Mouse (Mus musculus) liver (tissue): ENCODE measurements around the gene Tspan33.

ENCODE experiments used
- DNase-seq: peaks from one replicate; pipeline ENCODE4 v3.0.0-alpha.2; 2020; ENCODE audit warnings: mixed read lengths

The Tspan33 gene

DNA sequence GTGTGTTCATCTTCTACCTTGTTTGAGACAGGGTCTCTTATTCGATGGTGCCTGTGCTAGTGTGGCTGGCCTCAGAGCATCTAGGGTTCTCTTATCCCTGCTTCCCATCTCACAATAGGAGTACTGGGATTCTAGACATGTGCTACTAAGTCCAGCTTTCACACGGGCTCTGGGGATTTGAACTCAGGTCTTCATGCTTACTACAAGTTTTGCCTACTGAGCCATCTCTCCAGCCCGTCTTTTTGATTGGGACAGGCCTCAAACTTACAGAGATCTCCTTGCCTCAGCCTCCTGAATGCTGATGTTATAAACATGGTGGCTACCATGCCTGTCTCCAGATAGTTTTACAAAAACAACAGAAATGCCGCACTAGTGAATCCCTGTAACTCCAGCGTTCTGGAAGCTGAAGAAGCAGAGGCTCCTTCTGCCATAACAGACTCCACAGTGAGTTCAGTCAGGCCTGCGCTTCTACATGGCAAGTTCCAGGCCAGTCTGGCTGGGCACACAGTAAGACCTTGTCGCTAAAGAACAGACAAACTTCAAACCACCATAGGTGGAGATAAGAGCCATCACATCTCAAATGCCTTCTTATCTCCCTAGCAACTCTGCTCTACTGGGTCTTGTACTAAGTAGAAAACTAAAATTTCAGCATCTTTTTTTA, 5.2 kb downstream of the Tspan33 start:
- DNase-seq, result peak; percentile 83

DNA sequence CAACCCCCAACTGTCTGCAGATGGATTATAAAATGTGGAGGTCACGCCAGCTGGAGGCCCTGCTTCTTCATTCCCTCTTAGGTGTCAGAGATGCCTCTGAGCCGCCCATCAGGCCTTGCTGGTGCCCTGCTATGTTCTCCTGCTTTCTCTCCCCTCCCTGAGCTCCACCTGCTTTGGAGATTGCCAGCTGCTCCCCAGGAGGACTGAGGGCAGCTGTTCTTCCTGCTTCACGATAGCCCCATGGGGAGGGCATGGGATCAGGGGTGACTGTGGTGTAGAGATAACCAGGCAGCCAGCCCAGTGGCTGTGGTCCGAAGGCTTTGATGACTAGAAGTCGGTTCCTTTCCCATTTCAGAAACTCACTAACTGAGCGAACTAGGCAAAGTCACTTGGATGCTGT, 7.0 kb downstream of the Tspan33 start:
- peak; percentile 94 for DNase-seq

DNA sequence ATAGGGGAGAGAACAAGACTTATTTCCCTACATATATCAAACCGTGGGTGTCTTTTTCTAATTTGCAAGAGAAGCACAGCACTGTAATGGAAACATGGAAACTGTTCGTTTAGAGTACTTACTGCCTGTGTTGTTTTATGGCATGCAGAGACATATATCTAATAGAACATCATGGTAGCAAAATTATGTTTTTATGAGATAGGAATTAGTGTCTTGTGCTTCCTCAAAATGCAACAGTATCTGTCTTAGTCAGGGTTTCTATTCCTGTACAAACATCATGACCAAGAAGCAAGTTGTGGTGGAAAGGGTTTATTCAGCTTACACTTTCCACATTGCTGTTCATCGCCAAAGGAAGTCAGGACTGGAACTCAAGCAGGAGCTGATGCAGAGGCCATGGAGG, 8.1 kb downstream of the Tspan33 start:
- DNase-seq, result no peak

DNA sequence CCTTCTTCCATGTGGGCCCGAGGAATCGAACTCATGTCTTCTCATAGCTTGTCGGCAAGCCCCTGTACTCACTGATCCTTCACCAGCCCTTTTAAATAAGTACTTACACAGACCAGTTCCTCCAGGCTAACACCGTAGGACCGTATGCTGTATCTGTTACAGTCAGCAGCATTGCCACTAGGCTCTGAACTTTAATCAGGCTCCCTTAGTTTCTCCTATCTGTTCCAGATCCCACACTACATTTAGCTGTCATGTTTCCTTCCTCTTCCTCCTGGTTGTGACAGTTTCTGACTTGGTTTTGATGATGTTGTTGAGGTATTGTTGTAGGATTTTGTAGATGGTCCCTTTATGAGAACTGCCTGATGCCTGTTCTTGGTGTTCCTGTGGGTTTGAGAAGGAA, 10.1 kb downstream of the Tspan33 start:
- peak; percentile 22 for DNase-seq

DNA sequence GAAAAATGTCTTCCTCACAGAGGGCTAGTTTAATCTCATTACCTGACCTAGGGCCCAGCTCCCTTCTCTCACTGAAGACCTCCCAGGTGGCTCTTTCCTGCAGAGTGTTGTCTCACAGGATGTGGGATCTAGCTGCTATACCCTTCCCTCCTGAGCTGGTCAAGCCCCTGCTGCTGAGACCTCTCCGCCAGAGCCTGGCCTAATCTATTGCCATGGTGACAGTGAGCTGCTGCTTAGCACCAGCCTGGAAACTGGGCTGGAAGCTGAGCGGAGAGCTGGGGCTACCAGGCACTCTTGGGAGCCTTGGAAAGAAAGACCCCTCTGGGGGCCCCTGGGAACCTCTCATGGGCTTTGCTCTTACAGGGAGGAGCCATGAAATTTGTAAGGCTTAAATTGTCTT, 13.9 kb downstream of the Tspan33 start:
- no peak for DNase-seq

DNA sequence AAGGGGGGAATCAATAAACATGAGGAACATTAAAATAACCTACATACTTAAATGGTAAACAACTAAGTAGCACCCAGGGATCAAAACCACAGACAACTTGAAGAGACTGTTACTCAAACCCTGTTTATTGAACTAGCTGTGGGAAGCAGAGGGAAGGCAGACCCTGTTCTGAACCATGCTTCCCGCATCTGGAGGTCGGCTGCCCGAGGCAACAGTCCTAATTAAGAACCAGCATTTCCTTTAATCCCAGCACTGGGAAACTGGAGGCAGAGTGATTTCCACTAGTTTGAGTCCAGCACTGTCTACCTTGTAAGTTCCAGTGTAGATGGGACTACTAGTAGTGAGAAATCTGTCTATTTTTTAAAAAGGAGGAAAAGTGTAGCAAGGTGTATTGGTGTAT, 17.3 kb downstream of the Tspan33 start:
- DNase-seq, result no peak

DNA sequence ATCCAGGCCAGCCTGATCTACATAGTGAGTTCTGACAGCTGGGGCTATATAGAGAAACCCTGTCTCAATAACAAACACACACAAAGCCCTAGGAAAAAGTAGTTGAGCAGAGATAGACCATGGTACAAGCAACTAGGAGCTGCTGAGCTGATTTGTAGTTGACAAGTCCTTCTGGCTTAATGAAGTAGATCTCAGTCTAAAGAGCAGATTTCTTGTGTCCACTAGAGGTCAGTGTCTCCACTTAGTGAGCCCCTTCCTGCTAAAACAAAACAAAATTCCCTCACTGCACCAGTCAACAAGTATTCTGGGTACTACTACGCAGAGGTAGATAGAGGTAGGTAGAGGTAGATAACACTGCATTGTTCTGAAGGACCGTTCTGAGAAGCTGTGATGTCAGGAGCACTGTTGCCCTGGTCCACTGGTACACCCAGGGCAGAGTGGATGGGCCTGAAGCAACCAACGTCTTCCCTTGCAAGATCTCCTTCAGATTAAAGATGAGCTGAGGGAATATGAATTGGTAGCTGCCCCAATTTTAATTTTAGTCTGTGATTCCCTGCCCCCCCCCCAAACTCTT, 18.1 kb downstream of the Tspan33 start:
- DNase-seq, result no peak

DNA sequence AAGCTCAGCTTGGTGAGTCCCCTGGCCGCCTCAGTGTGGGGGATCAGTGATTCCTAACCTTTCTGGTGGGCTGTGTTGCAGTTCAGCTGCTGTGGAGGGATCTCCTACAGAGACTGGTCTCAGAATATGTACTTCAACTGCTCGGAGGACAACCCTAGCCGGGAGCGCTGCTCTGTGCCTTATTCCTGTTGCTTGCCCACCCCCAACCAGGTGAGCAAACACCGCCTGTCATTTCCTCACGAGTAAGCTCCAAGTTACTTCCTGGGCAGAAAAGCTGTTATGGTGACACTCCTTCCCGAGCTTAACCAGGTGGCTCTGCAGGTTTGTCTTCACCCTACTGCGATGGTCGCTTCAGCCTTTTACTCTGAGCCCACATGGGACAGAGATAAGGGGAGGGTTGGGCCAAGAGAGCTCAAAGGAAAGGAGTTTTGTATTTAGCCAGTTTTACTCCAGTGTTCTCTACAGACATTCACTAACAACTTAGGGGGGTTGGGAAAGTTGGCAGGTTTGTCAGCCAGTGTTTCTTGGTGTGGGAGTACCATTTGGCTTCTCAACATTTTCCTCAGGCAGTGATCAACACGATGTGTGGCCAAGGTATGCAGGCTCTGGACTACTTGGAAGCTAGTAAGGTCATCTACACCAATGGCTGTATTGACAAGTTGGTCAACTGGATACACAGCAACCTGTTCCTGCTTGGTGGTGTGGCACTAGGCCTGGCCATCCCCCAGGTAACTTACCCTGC, 22.8 kb downstream of the Tspan33 start:
- no peak for DNase-seq

DNA sequence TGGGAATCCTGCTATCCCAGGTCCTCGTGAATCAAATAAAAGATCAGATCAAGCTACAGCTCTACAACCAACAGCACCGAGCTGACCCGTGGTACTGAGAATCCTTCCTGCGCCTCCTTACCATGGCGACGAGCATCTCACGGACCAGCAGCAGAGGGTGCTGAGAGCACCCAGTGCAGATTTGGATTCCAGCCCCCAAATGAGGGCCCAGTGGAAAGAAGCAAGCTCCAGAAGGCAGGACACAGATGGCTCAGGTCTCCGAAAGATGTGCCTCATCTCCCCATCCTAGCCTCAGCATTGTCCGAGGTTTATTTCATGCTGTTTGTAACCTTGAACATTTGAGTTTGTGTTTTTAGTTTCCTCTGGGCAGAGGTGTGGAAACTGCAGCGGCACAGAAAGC, 23.5 kb downstream of the Tspan33 start:
- DNase-seq, result no peak

DNA sequence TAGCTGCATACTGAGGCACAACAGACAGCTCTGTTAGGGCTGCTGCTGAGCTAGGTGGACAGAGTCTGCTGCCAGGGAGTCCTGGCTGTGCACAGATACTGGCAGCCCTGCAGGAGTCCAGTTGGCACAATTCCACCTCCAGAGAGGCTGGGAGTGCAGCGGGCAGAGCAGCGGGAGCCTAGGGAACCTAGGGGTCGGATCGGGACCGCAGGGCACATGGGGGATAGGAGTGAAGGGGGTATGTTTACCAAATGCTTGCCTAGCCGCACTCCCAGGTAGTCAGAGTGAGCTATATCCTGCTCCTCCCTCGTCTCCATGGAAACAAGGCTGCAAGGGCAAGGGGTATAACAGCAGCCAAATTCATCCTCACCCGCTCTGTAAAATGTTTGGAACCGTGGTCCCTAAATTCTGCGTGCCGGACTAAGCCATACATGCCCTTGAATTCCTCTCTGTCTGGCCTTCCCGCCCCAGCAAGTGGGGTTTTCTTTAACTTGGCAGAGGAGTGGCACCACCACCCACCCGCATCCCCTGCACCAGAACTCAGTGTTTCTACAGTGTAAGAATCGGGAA, 24.0 kb downstream of the Tspan33 start:
- no peak for DNase-seq

DNA sequence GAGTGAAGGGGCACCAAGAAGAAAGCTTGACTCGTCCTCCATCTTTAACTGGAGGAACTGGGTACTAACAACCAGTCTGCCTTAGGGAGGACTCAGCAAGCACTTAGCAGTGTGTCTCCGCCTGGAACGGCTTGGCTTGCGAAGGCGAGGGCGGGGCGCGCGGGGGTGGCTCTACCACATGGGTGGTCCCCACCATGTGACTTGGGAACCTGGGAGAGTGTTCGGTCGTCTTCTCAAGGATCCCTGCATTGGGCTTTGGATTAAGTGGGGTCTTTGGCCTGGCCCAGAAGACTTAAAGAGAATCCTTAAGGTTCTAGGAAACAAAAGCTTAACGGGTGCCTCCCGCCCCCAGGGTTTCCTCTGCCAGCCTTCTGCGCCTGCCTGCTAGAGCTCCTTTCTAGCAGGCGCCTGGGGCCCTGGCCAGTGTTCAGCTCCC, 24.9 kb downstream of the Tspan33 start:
- DNase-seq, result peak; percentile 56

DNA sequence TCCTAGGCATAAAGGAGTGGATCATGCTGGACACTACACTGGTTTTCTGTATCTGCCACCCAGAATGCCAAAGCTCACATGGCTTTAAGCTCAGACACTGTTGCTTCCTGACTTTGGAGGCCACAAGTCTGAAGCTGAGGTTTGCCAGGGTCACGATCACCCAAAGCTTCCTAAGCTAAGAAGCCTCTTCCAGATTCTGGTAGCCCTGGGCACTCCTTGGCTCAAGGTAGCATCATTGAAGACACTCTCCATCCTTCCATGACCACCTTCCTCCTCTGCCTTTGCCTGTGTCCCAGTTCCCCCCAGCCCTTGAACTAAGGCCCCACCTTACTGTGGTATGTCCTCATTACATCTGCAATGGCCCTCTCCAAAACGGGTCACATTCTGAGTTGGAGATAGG, 27.9 kb downstream of the Tspan33 start:
- no peak for DNase-seq

DNA sequence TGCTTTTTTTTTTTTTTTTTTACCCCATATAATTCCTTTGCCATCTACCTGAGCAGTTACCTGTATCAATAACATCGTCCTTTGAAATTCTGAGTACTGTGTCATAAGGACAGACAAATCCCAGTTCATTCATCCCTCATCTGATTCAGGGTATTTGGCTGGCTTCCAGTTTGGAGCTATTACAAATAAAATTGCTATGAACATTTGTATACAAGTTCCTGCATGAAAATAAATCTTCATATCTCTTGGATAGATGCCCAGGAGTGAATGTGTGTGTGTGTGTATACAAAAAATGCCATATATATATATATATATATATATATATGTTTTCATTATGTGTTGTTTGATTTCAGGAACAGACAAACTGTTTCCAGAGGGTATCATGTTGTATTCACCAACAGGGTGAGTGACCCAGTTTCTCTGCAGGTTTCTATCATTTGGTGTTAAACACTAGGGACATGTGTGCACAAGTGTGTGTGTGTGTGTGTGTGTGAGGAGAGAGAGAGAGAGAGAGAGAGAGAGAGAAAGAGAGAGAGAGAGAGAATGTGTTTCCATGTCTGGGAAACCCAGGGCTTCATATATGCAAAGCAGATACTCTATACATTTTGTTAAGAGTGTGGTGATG, 32.7 kb downstream of the Tspan33 start:
- DNase-seq, result no peak

DNA sequence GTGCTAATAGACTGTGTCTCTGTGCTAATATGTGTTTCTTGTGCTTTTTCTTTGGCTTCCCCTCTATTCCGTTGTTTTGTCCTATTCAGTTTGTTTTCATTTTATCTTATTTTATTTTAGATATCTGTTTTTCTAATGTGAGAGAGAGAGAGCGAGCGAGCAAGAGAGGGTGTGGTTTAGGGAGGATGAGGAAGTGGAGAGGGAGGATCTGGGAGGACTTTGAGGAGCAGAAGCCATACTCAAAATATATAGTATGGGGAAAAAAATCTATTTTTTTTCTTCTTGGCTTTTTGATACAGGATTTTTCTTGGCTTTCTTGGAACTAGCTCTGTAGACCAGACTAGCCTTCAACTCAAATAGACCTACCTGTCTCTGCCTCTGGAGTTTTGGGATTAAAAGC, 34.0 kb downstream of the Tspan33 start:
- no peak for DNase-seq

DNA sequence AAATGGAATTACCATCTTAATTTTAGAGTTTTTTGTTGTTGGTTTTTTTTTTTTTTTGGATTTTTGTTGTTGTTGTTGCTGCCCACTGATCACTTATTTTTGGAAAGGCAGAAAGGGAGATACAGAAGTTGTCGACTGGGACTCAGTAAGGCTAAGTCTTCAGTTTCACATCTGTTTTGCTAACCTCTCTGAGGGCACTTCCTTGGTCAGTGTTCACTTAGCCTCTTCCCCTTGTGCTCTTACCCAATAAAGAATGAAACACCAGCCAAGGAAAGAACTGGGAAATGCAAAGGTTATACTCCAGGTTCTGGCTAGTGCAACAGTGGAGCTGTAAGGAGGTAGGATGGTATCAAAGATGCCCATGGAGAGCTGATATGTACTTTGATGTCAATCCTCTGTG, 35.5 kb downstream of the Tspan33 start:
- DNase-seq, result no peak

DNA sequence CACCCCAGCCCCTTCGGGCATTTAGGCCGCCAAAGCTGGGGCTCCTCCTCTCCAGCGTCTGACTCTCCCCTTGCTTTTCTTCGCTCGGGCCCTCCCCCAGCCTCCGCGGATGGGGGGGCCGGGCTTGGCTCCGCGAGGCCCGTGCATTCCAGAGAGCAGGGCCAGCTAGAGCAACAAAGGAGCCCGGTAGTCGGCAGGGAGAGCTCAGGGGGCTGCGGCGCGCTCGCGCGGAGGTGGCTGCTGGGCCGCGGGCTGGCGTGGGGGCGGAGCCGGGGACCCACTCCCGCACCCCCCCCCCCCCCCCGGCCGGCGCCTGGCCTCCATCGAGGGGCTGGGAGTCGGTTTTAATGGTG, 41.3 kb downstream of the Tspan33 start, which contains the start of gene Smo:
Gene Smo (plus strand): TSS at position 168 of the 353 bp plus-strand sequence.
- DNase-seq, result peak; percentile 77

DNA sequence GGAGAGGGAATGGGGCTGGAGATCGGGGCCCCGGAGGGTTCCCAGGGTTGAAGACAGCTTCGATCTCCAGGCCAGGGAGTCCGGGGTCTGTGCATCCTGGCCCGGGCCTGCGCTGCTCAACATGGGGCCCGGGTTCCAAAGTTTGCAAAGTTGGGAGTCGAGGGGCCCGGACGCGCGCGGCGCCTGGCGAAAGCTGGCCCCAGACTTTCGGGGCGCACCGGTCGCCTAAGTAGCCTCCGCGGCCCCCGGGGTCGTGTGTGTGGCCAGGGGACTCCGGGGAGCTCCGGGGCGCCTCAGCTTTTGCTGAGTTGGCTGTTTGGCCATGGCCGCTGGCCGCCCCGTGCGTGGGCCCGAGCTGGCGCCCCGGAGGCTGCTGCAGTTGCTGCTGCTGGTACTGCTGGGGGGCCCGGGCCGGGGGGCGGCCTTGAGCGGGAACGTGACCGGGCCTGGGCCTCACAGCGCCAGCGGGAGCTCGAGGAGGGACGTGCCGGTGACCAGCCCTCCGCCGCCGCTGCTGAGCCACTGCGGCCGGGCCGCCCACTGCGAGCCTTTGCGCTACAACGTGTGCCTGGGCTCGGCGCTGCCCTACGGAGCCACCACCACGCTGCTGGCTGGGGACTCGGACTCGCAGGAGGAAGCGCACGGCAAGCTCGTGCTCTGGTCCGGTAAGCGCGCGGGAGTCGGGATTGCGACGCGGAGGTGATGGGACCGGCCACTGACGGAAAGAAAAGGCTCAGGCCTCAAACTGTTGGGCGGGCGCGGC, 41.8 kb downstream of the Tspan33 start:
- peak; percentile 51 for DNase-seq

DNA sequence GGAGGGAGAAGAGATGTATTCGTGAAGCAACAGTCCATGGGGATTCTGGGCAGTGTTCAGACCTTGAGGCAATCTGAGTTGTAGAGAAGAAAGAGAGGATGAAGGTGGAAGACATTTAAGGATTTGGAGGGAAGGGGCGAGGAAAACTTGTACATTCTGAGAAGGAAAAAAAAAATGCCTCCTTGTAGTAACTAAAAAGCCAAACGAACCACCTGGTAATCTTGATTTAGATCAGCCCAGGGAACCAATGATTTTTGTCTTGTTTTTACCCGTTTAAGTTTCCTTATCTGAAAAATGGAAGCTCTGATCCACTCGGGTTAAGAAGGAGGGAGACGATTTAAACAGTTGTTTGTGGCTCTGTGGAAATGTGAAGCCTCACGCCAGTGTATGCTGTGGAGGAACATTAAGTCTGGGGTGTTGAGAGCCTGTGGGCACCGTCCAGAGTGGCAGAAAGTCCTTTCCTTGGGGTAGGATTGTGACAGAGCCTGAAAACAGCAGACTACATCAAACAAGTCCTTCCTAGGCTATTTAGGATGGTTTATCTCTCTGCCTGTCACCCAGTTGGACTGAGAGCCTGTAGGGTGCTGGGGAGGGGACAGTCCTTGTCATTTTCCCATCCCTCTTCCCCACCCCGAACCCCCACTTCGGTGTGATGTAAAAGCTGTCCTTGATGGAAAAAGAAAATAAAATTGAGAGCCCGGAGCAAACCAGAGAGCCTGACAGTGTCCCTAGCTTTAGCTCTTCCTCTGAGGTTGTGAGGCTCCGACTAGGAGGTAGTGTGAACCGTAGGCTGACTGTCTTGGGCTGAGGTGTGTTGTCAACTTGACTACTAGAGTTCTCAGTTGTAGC, 42.8 kb downstream of the Tspan33 start:
- no peak for DNase-seq

DNA sequence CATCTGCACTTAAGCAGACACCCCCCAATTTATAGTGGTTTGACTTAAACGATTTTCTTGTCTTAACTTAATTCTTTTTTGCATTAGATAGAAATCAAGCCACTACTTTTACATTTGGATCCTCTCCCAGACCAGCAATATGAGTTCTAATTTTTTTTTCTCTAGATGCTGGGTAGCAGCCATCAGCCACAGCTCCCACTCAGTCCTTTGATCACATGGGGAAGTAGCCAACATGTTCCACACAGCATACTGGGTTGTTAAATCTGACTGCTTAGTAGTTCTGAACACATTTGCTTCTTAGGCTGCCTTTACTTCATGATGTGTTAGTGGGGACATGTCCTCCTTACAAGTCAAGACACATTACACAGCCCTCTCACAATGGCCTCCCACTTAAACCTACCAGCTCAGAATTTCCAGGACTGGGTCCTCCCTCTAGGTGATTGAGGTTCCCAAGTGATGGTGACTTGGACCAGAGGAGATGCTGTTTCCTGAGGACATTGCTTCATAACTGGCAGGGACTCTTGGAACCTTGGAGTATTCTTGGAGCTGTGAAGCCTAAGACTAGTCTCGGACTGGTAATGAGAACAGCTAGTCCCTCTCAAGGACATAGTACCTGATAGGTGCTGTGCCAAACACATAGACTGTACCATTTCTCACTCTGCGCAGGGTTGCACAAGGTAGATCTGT, 57.6 kb downstream of the Tspan33 start:
- no peak for DNase-seq

DNA sequence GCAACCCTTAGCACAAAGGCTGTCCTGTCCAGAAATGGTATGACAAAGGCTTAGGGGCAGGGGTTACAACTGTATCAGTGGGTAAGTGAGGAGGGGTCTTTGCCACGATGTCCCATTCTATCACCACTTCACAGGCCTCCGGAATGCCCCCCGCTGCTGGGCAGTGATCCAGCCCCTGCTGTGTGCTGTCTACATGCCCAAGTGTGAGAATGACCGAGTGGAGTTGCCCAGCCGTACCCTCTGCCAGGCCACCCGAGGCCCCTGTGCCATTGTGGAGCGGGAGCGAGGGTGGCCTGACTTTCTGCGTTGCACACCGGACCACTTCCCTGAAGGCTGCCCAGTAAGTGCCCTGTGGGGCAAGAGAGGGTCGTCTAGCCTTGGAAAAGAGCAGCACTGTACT, 59.3 kb downstream of the Tspan33 start:
- no peak for DNase-seq

DNA sequence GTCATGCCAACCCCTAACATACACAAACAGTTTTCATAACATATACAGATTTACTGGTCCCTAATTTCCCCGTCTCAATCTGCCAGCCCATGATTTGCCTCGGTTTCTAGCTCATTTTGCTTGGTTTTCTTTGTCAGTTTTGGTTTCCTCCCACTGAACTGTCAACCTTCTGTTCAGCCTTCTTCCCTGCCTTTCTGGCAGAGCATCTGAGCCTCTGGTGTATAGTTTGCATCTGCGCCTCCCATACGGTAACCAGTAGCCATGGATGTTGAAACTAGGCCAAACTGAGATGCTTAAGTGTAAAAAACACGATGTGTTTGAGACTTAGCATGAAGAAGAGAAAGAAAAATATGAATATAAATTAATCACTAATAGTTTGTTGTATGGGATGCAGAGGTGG, 62.0 kb downstream of the Tspan33 start:
- DNase-seq, result no peak
